Mouse (Mus musculus): Measurements from ENCODE around the gene Exosc5.

The Exosc5 gene

DNA sequence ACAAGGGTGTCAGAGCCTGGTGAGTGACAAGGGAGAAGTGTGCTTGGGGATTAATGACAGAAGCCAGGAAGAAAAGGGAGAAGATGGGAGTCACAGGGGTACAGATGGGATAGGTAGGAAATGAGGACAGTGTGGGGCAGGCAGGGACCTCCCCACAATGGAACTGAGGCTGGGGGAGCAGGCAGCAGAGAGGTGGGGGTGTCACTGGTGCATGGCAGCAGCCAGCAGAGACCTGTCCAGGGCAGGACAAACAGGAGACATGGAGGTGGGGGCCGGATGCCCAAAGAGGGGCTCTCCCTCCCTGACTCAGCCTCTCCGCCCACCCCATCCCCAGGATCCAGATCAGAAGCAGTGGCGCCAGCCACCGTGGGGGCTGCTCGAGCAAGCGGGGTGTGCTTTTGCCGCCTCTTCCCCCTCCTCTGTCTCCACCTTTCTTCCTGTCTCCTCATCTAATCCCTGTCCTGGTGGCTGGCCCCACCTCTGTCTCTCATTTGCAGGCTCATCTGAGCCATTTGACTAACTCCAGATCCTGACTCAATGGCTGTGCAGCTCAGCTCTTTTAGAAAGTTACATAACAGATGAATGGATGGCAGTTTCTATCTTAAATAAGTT lies 51.7 kb downstream of the Exosc5 start:
- no peak for DNase-seq

GRCm38 (mm10) chr7:25711165-25711564 lies 52.2 kb downstream of the Exosc5 start:
- DNase-seq: no peak

DNA sequence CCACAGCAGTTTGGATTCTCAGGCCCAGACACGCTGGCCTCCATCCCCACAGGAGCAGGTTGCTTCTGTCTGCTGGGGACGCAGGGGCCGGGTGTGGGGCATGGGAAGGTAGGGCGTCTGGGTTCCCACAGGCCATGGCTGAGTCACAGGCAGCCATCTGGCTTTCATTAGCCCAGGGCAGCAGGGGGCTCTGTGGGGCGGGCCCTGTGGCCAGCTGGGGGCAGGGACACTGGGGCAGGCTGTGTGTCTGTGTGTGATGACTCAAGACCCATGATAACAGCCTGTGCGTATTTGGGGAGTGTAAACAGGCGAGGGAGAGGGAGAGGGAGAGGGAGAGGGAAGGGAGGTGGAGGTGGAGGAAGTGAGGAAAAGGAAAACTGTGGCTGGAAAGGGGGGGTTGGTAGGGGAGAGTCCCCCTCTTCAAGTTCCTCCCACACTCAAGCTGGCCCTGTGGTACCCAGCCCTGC lies 52.8 kb downstream of the Exosc5 start:
- DNase-seq: peak; percentile 56

DNA sequence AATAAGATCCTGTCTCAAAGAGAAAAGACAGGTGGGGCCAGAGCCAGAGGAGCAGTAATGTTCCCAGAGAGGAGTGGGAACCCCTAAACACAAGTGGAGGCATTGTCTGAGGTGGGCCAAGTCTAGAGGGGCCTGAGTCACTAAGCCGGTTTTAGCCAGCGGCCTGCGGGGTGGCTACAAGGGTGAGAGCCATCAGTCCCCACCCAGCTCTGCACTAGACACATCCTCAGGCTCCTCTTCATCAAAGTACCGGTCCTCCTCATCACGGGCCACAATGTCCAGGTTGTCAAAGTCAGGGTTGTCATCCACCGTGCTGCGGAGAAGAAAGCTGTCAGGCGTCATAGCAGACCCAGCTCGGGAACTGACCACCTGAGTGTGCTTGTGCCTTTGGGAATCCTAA lies 53.8 kb downstream of the Exosc5 start:
- no peak for DNase-seq

DNA sequence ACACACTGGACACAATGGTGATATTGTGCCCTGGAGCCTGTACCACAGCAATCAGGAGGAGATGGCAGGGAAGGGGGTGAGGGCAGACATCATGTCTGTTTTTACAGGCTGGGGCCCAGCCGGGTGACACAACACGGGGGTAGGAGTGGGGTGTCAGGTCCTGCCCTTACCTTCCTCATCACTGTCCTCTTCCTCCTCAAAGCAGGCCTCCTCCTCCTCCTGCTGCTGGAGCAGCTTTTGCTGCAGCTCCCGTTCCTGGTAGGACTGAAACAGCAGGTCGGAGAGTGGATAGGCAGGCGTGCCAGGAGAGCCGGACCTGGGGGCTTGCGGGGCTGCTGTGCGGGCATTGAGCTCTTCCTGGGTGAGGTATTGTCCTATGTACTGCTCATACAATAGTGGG lies 55.6 kb downstream of the Exosc5 start:
- DNase-seq: no peak

GRCm38 (mm10) chr7:25715731-25716271 lies 56.8 kb downstream of the Exosc5 start:
- DNase-seq: no peak

- DNase-seq: no peak
These were observed 58.5 kb downstream of the Exosc5 start for GRCm38 (mm10) chr7:25717478-25717877.

DNA sequence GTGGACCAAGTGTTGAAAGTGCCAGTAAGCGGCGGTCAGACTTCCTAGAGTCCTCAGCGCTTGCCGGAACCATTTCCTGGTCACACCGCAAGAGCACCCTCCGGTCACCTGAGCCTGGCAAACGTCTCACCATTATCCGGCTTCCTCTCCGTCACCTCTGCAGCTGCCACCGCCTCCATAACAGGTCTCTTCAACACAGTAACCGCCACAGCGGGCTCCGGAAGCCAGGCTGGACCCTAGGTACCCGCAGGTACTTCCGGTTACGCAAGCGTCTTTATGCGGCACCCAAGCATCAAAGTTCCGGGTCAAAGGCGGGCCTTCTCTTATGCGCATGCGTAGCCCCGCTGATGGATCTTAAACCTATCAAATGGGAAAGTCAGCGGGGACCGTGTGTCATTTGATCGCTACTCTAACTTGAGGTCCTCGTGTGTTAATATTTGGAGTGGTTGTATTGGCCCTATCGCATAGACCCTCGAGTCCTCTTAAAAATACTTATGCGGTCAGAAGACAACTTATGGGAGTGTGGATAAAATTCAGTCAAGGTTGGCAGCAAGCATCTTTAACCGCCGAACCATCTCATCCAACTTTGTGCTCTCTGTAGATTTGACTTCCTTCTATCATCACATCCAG lies 59.9 kb downstream of the Exosc5 start, which contains the start of gene Ccdc97:
Gene Ccdc97 (minus strand): TSS at position 301 of the 630 bp plus-strand sequence.
- peak; percentile 93 for DNase-seq

DNA sequence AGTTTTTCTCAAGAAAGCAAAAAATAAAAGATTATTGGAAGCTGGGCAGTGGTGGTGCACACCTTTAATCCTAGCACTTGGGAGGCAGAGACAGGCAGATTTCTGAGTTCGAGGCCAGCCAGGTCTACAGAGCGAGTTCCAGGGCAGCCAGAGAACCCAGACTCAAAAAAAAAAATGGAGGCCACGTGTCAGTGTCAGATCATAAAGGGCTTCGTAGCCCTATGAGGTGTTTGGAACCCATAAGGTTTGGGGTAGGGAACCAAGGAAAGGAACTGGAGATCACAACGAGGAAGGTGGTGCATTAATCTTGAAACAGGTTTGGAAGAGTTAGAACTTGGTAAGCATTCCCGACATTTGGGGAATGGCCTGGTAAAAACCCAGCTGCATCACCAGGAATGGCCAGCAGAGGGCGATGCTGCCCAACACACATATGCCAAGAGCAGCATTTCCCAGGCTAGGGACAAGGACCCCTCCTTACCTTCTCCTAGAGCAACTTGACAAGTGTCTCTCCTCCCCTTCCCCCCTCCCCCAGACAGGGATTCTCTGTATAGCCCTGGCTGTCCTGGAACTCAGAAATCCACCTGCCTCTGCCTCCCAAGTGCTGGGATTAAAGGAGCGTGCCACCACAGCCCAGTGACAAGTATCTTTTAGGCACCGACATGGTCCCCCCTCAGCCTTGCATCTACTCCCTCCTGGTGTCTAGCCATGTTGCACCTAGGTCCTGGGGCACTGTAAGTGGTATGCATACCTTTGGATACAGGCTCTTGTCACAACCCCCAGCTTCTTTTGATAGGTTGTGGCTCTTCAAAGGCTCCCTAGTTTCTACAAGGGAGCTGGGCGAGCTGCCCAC lies 61.0 kb downstream of the Exosc5 start:
- peak; percentile 72 for DNase-seq

DNA sequence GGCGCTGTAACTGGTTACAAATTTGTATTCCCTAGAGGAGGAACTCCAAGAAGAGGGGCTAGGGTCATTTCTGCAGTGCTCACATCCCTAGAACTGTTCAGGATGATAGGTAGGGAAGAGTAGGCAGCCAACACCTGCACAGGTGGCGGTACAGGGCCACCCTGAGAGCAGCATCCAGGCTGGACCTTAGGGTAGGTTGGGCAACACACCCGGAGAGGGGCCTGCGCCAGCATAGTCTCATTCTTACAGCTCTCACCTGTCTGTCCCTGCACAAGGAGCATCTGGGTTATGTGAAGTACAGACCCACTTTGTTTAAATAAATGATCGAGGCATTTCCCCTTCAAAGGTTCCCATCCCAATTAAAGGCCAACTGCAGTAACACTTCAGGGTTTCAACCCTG lies 61.8 kb downstream of the Exosc5 start:
- no peak for DNase-seq

All from cerebellum, adult 11 months (tissue).